Mouse (Mus musculus) kidney, adult 18-20 months (tissue): ENCODE results near the gene Tead1.
"Not testable (repeated sequence)": the region's sequence is repeated elsewhere in the genome, so short reads cannot be mapped to it uniquely, and the experiment has no call there.

ENCODE experiments used
- DNase-seq: peaks from one replicate; pipeline ENCODE4 v3.0.0; 2021

Gene Tead1

DNA sequence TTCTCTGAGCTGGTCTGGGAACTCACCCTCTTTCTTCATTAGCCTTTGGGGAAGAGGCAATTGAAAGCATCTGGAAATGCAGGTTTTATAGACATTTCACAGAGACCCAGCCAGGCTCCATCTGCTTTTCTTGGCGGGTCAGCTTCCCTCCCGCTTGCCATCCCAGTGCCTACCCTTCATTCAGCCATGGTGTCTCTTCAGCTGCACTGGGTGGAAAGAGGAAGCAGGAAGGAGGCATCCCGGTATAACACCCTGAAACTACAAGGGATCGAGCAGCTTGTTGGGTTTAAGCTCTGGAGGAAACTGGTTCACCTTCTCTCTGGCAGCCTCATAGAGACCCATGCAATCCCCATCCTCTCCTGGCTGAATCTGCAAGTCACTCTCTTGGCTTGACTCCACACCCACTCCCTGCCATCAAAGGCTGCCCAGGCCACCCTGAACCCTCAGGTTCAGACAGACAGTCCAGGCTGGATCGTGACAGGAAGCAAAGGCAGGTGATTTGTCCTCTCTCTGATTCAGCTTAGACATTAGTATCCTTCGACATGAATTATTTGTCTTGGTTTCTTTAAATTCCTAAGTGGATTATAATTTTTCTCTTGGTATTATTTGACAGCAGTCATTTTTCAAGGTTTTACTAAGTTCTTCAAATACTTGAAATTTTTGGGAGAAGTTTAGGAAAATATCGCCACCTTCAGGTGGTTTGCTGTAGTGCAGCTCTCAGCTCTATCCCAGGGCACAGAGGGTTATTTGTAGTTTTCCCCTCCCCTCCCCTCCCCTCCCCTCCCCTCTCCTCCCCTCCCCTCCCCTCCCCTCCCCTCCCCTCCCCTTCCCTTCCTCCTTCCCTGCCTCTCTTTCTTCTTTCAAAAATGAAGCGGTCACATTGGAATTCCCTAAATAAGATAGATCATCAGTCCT is 189.7 kb downstream of the Tead1 start:
- peak; percentile 72 for DNase-seq

DNA sequence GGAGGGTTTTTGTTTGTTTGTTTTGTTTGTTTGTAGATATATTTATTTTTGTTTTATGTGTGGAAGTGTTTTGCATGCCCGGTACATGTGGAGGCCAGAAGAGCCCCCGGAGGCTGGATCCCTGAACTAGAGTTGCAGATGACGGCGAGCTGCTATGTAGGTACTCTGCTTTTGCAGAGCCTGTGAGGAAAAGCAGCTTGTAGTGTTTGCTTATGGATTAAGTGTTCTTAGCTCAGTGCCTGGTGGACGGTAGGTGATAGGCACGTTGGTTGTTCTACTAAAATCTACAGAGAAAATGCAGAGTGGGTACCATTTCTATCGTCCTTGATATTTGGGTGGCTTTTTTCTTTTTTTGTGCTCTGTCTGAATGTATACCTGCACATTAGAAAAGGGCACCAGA is 192.6 kb downstream of the Tead1 start:
- DNase-seq = no peak

GRCm38 (mm10) chr7:112872435-112873196 is 193.5 kb downstream of the Tead1 start:
- no peak for DNase-seq

DNA sequence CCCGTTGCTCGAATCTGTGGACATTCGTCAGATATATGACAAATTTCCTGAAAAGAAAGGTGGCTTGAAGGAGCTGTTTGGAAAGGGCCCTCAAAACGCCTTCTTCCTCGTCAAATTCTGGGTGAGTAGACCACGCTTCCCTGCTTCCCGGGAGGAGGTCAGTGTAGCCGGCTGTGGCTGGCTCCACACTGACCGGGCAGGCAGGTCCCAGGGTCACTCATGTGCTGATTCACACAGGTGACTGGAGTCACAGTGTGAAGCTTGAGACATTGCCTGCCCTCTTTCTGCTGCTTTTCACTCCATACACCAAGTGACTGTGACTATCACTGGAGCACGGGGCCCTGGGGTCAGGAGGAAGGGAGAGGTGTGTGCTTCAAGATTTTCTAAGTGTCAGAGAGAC is 197.0 kb downstream of the Tead1 start:
- DNase-seq = no peak

GRCm38 (mm10) chr7:112883791-112884274 is 204.7 kb downstream of the Tead1 start:
- DNase-seq = no peak

GRCm38 (mm10) chr7:112885546-112885945 is 206.4 kb downstream of the Tead1 start:
- DNase-seq = no peak

- no peak for DNase-seq
Observed at GRCm38 (mm10) chr7:112891883-112892282, 212.8 kb downstream of the Tead1 start.

GRCm38 (mm10) chr7:112892595-112892994 is 213.5 kb downstream of the Tead1 start:
- no peak for DNase-seq

- no peak for DNase-seq
Observed at GRCm38 (mm10) chr7:112896363-112896762, 217.2 kb downstream of the Tead1 start.

DNA sequence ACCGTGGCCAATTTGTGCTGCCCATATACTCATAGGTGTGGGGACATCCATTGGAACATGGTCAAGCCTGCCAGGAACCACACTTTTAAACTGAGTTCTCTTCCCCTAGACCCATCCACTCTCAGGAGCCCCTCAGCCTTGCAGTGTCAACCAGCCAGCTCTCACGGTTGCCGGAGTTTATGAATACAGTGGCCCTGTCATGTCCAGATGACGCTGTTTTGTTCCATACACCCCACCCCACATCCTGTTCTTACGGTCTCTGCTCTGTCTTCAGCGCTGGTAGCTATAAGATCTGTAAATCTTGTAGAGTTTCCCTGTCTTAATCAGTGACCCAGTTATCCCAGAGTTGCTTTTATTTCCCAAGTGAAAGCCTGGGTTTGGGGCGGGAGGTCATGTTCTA is 222.6 kb downstream of the Tead1 start:
- DNase-seq = no peak

DNA sequence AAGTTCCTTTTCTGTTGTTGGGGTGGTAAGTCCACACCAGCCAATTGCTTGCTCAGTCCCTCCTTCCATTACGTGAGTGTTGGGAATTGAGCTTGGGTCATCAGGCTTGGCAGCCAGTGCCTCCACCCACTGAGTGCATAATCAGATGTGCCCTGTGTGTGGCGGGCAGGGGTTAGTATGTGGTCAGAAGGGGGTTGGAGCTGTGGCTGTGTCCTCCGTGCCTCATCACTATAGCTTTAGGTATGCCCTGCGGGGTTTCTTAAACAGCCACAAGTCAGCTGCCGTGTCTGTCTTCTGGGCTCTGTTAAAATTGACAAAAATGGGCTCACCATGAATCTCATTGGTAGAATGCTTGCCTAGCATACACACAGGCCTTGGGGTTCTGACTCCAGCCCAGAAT is 227.7 kb downstream of the Tead1 start:
- DNase-seq = no peak

- DNase-seq = no peak
Observed at GRCm38 (mm10) chr7:112907468-112907867, 228.3 kb downstream of the Tead1 start.

GRCm38 (mm10) chr7:112909164-112909563 is 230.0 kb downstream of the Tead1 start:
- no peak for DNase-seq

GRCm38 (mm10) chr7:112912969-112913368 is 233.9 kb downstream of the Tead1 start:
- no peak for DNase-seq

DNA sequence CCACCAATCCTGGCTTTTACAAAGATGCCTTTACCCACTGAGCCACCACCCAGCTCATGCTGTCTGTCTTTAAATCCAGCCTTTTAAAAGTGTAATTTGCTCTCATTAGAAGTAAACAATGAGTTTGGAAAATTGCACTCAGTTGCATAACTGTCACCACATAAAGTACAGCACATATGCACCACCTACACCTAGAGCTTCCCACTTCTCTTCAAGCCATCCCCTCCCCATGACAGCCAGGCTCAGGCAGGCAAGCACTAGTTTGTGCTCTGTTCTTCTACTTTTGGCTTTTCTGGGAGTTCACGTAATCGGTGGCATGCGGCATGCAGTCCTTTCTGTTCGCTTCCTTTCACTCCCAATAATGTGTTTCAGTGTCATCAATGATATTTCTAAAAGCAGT is 236.5 kb downstream of the Tead1 start:
- DNase-seq = no peak

DNA sequence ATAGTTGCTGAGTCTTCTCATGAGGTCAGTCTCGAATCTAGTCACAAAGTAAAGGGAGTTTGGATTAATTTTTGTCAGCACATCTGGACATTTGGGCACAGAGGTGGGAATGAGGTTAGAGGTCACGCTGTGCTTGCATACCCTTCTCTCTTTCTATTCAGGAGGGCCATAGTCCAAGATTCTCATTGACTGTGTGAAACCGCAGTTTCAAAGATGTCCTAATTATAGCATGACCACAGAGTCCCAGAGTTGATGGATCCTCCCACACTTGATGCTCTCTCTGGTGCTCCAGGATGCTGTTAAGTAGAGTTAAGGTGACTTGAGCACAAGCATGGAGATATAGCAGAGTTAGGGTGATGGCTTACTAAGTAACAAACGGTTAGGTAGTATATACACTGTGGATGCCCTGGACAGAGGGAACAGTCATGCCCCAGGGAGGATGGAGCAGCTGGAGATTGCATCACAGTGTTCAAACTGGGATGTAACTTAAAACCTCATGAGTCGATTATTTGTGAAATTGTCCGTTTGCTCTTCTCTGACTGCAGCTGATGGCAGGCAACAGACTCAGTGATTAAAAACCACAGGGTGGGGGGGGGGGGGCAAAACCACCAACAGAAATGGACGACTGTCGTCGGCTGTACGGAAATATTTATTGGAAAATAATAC is 238.6 kb downstream of the Tead1 start:
- DNase-seq = no peak

- DNase-seq = no peak
Observed at GRCm38 (mm10) chr7:112918279-112918991, 239.3 kb downstream of the Tead1 start.

- peak; percentile 61 for DNase-seq
Observed at GRCm38 (mm10) chr7:112919845-112920244, 240.7 kb downstream of the Tead1 start.

DNA sequence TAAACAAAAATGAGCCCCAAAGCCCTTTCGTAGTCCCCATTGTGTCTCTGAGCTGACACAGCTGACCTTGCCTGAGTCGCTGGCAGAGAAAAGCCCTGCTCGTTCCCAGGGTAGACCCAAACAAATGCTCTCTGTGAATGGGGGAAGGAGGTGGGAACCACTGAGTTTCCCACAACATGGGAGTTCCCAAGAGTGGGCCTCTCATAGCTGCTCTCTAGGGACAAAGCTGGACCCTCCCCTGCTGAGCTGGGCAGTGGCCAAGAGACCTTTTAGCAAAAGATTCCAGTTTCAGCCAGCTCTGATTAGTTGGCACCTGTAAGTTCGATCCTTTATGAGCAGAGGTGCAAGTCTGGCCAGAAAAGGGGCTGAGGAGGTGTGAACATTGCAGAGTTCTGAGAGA is 243.7 kb downstream of the Tead1 start:
- no peak for DNase-seq

DNA sequence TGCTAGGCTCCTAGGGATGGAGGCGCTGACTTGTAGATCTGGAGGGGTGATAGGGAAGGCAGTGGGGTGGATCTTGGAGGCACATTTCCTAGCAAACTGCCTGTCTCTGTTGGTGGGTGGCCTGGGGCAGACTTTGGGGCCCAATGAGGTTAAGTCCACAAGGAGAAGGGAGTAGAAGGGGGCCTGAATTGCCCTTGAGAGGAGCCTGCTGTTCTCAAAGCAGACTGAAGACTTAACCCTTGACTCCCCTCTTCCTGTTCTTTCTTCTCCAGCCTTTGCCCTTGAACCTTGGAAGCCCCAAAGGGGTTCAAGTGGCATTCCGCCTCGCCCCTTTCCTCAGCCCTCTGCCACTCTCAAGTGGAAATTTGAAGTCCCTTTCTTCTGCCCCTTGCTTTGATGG is 244.6 kb downstream of the Tead1 start:
- no peak for DNase-seq

GRCm38 (mm10) chr7:112930669-112931068 is 251.6 kb downstream of the Tead1 start:
- peak; percentile 59 for DNase-seq

DNA sequence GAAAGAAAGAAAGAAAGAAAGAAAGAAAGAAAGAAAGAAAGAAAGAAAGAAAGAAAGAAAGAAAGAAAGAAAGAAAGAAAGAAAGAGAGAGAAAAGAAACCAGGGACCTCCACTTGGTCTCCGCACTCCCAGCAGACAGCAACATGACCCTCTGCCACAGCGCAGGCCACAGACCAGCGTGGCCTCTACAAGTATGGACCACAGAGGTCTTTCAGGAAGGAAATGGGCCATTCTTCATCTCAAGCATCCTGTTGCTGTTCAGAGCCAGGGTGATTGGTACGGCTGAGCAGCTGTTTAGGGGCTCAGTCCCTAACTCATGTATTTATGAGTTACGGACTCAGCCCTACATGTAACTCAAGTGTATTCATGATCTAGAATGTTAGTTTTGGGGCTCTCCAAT is 256.8 kb downstream of the Tead1 start:
- DNase-seq = not testable (repeated sequence)

- no peak for DNase-seq
Observed at GRCm38 (mm10) chr7:112937089-112937488, 258.0 kb downstream of the Tead1 start.
